Mouse (Mus musculus): ENCODE measurements around the gene Fmod.

- TF ChIP-seq CTCF (conservative IDR thresholded peaks at IDR 0.05 in 1 of 2, IDR thresholded peaks at IDR 0.05 in 1 of 2; ENCODE audit: low read depth in 2 of 2, low read length in 2 of 2) (no peak), TCF12 (IDR thresholded peaks at IDR 0.05; ENCODE audit: low read depth, low read length) (no peak), MAZ (IDR thresholded peaks at IDR 0.05; ENCODE audit: low read depth, low read length) (no peak), EP300 (IDR thresholded peaks at IDR 0.05; ENCODE audit: low read length) (no peak), NRF1 (IDR thresholded peaks at IDR 0.05; ENCODE audit: low read depth, low read length) (no peak)
Measured at GRCm38 (mm10) chr1:134058870-134059269, 21.8 kb downstream of the Fmod start.
